Mouse (Mus musculus) CD4-positive, CD25-positive, alpha-beta regulatory T cell, adult 2 months (primary cell): ENCODE data around the gene Crb1.
"Not testable (repeated sequence)": the region's sequence is repeated elsewhere in the genome, so short reads cannot be mapped to it uniquely, and the experiment has no call there.

ENCODE experiments used
- DNase-seq: peaks from one replicate; pipeline ENCODE4 v3.0.0-alpha.2; 2012; ENCODE audit warnings: low read depth, low spot score

Gene Crb1

DNA sequence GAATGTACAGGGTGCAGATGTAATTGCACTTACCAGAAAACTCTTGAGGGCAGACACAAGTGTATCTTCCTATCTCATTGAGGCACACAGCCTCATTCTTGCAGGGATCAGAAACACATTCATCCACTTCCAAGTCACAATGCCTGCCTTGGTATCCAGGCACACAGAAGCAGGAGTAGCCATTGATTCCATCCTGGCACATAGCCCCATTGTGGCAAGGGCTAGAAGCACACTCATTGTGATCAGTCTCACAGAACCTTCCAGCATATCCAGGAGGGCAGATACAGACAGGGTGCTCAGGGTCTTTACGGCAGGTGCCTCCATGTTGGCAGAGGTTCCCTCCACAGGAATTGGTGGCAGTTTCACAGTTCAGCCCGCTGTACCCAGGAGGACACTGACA is 39.9 kb downstream of the Crb1 start:
- DNase-seq = no peak

DNA sequence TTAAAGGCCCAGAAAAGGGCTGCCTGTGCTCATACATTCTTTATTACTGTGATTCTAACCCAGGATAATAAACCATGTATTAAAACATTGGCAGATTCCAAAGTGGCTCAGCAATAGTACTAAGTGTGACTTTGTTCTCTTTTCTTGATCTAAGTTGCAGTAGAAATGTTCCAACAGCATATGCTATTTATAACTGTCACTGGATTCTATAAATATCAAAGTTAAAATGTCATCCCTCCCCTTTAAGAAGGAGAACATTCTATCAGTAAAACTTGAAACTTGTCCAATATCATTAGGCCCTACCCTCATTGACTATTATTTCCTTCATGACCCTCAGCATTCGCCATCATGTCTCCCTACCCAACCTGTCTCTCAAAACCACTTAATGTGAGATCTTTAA is 48.1 kb downstream of the Crb1 start:
- no peak for DNase-seq

DNA sequence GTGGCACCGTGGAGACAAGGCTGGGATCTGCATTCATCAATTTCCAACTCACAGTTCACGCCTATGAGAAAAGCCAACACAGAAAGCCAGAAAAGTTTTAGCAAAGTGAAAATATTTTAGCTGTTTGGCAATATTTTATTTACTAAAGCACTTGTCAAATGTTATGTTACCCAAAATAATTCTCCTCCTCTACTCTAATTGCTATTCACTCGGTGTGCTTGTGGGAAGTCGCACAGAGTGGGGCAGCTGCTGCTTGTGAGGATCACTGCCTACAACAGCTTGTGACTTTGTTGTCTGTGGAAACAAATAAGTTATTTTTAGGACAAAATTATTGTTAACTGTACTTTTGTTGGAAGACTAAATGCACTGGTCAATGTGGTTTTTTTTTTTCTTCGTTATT is 48.6 kb downstream of the Crb1 start:
- DNase-seq = no peak

DNA sequence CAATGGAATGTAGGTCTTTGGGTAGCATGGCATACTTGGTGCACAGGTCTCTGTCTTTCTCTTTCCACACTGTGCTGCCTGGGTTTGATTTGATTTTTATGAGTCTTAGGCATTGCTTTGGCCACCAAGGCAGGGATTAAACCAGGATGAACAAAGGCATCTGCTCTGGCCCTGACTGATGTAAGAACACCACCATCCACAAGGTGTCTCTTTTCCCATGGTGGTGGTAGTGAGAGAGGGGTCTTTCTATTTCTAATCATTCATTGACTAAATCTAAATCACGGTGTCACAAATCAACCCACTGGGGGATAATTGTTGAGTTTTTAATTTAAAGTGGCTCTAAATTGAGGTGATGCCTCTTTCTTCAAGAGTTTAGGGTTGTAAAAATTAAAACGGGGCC is 51.5 kb downstream of the Crb1 start:
- no peak for DNase-seq

DNA sequence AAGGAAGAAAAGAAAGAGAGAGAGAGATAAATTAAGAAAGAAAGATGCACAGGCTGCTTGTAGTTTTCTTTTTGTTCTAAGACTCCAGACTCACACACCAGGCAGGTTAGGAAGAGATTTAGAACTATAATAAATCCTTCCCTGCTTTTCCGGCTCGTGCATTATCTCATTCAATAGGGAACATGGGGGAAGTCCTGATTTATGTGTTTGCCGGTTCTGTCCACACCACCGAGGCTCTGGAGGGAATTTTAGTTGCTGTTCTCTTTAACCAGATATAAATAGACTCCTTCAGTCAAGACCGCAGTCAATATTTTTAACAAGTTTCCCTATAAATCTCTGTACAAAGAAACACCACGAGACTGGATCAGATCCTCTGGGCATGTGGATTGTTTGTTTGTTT is 57.1 kb downstream of the Crb1 start:
- no peak for DNase-seq

DNA sequence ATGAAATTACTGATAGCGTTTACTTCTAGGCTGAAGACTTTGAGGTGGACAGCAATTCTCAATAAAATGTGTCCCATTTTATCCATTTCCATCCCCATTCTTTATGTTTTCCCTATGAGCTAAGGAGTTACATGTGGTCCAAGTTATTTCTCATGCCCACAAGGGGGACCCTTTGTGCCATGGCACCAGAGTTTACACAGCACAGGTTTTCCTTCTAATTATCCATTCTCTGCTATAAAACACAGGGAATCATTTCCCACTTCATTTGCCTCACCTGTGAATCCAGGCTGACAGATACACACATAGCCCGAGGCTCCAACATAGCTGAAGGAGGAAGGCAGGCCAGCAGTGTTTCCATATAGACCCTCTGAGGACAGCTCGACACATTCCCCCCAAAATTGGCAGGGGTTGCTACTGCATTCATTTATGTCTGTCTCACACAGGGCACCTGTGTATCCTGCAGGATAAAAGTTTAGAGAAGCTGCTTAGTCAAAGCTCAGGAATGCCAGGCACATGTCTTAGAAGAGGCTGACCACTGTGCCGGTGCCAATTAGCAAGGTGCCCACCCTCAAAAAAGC is 62.5 kb downstream of the Crb1 start:
- DNase-seq = peak; percentile 5

DNA sequence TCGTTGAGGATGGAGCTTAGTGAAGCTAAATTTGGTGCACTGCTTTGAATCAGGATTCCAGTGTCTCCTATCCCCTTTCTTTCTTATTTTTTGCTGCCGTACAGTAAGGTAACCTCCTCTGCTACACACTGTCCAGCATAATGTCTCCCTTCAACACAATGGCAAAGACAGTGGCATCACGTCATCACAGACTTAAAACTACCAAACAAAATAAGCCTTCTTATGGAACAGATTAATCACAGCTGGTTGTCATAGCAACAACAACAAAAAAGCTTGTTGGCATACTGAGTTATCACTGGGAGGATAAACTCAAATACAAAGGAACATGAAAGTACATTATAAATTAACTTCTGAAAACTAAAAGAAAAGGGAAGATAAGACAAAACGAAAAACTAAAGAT is 68.0 kb downstream of the Crb1 start:
- DNase-seq = peak; percentile 2

DNA sequence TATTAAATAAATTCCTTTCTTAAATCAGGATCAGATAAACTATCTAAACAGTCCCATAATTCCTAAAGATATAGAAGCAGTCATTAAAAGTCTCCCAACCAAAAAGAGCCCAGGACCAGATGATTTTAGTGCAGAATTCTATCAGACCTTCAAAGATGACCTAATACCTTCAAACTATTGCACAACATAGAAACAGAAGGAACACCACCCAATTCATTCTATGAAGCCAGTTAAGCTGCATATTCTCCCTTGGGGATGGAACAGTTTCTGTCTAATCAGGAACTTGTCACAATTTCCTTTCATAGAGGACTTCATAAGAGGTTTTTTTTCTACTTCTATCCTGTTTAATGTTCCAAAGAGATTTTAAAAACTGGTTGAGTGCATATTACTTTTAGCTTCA is 74.4 kb downstream of the Crb1 start:
- not testable (repeated sequence) for DNase-seq

DNA sequence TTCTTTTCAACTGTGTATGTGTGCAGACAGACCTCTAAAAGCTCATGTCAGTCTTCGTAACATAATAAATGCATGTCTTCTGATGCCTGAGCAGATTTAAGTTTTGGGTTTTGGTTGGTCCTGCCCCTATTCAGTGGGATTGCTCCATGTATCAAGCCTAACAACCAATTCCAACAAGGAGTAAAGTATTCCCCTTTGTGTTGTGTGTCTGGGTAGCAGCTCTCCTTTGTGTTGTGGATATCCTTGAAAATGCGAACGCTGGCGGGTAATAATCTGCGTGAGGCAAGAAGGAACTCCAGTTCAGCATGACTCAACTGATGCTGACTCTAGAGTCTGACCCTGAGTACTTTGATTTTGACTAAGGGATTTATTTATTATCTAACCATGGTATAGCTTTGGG is 75.1 kb downstream of the Crb1 start:
- DNase-seq = no peak

DNA sequence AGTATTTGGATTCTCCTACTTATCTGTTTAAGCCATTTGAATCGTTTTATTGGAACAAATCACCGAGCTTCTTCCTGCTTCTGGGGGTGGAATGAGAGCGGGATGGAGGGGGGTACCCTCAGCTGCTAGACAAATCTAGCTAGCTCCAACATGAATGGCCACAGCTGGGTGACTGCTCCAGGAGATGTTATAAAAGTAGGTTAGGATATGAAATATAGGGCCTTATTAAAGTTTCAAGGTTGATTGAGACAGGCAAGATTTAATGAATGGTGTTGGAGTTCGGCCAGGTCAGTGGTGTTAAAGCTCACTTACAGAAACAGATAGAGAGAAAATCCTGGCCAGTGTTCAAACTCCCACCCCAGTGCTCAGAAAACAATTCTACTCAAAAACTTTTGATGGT is 84.9 kb downstream of the Crb1 start:
- DNase-seq = no peak

DNA sequence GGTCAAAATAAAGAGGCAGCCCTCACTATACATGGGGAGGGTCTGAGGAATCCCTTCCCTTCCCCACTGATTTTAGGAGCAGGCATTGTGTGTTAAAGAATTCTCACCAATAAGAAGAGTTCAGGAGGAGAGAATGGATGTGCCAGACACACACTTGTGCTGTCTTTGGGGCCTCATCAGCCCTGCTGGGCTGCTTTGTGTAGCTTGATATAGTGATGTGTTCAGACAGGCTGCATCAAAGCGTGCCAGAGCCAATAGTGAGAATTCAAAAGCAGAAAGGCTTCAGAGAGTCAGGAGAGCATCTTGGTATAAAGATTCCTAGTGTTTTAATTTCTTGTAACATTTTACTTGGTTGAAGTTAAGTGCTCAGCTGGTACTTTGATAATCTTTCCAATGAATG is 85.3 kb downstream of the Crb1 start:
- no peak for DNase-seq

DNA sequence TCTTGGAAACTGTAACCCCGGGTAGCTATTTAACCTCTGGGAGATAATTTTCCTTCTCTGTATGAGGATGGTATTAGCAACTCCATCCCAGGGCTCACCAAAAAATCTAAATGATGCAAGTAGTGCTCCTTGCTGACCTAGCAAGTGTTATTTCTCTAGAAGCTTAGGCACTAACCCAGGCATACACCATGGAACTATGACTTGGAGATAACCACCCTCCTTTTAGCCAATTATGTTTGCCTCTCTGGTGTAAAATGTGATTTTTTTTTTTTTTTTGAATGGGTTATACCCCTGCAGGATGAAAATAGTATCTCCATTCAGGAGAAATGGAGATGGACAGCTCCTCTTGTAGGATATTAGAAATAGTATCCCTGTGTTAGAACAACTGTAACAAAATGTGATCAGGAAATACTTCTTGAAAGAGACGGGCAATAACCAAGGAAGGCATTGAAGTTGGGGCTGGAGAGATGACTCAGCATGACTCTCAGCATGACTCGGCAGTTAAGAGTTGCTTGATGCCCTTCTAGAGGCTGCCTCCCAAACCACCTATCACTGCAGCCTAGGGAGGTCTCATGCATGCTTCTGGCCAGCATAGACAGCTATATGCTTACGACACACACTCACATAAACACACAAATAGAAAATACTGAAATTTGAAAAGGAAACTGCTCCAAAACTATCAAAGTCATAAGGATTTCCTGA is 100.1 kb downstream of the Crb1 start:
- no peak for DNase-seq

DNA sequence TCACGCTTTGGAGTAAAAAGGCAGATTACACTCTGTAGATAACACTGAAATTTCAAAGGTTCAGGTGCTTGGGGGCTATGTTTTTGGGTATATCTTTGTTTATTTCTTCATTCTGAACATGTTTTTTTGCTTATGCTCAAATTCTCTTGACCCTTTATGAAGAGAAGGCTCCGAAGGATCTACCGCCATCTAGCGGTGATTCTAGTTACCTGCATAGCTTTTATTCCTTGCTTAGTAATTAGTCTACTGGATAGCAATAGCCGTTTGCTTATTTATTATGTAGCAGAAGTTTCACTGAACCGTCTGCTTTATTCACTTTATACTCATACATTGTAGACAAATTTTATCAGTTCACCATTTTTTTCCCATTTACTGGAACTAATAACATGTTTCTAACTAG is 109.1 kb downstream of the Crb1 start:
- peak; percentile 83 for DNase-seq

DNA sequence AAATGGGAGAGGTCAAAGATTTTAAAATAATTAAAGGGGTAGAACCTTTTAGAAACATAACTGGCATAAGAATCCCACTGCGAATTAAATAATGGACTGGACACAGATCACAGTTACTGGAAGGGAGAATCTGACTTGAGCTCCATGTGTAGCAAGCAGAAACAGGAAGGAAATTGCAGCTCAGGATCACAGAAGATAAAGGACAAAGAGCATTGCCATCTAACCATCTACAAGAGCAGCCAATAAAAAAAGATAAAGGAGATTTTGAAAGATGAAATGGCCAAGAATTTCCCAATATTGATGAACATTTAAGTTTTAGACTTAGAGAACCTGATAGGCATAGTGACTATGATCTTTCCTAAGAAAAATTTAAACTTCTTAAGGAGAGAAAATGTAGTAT is 112.7 kb downstream of the Crb1 start:
- DNase-seq = no peak

DNA sequence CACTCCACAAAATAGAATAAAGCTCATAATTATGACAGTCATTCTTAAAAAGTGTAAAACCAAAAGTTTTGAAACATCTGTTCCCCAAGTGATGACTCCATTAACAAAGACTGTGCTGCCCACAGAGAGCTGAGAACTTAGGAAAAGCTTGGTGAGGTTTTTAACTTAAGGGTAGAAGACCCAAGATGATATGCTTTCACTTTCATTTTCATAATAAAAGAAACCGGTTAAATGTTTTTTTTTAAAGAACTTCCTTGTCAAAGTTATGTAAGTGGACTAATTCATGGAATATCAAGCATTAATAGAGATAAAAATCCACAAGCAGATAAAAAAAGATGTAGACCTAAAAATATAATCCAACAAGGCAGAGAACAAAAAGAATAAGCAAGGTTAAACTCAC is 113.7 kb downstream of the Crb1 start:
- peak; percentile 19 for DNase-seq

DNA sequence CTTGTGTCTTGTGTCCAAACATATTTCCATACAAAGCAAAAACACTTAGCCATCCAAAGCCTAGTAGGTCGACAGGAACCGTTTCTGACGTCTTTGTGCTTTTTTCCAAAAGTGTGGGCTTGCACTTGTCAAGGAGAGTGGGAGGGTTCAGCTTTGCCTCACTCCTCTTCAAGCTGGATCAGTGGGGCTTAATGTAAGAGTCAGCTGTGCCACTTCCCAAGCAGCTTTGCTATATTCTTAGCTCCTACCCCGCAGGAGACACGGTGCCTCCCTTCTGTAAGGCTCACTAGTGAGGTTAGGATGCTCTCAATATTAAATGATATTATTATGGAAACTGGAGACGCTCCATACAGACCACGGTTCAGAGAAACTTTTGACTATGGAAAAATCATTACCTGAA is 121.3 kb downstream of the Crb1 start:
- no peak for DNase-seq

DNA sequence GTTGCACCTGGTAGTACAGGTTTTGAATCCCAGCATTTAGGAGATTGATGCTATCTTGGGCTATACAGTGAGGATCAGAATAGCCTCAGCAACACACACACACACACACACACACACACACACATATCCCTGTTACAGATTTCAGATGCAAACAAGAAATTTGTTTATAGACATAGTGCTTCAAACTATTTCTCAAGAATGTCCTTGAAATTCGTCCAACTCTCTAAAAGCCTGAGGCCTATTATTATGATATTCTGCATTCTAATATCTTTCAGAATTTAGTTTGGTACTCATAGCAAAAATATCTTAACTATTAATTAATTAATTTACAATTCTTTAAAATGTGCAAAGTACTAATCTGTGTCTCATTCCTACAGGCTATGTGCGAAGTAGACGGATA is 124.9 kb downstream of the Crb1 start:
- DNase-seq = no peak

DNA sequence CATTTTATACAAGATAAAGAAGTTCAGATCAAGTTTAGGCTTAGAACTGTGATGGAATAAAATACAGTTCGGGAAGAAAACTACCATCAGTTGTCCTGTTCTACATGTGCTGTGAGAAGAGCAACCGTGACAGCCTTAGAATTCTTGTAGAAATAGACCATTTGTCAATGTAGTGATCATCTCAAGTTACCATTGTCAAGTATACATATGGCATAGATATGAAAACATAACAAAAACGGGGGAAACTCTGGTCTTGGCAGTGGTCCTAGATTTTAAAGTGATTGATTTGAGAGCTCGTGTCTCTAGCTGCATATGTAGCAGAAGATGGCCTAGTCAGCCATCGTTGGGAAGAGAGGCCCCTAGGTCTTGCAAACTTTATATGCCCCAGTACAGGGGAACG is 127.7 kb downstream of the Crb1 start:
- DNase-seq = no peak

DNA sequence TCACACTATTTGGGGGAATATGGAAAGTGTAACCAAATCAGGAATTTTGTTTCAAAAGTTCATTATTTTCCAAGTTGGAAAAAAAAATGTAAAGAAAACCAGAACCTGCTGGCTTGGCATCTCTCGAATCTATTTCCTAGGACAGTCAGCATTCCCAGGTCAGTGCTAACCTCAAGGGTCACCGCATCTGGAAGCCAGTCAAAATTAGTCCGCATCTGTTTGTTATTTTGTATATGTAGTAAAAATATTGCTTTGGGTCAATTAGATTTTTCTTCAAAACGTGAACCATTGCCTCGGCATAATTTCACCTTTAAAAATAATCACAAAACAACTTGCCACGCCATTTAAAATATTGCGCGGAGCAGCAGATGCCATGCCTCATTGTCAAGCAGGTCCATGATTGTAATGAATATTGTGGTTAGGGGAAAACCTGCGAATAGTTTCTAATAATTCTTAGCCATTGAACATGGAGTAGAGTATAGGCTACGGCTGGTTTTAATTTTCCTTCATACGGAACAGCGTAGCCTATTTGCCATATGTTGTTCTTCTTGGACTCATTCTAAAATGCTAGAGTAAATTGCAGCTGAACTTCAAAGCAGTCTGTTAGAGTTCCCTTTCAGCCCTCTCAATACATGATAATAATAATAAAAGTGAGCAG is 130.0 kb downstream of the Crb1 start:
- DNase-seq = no peak

DNA sequence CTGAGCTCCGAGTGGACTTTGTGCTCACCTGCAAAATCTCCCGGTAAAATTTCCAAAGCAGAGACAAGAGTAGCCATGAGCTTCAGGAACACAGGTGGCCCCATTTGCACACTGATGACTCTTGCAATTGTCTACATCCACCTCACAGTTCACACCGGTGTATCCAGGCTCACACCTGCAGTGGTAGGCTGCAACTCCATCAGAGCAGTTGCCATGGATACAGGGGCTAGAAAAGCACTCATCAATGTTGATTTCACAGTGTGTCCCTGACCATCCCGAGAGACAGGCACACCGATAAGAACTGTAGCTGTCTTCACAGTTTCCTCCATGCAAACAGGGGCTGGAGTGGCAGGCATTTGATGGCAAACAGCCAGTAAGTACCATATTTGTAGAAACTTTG is 140.1 kb downstream of the Crb1 start:
- DNase-seq = no peak

DNA sequence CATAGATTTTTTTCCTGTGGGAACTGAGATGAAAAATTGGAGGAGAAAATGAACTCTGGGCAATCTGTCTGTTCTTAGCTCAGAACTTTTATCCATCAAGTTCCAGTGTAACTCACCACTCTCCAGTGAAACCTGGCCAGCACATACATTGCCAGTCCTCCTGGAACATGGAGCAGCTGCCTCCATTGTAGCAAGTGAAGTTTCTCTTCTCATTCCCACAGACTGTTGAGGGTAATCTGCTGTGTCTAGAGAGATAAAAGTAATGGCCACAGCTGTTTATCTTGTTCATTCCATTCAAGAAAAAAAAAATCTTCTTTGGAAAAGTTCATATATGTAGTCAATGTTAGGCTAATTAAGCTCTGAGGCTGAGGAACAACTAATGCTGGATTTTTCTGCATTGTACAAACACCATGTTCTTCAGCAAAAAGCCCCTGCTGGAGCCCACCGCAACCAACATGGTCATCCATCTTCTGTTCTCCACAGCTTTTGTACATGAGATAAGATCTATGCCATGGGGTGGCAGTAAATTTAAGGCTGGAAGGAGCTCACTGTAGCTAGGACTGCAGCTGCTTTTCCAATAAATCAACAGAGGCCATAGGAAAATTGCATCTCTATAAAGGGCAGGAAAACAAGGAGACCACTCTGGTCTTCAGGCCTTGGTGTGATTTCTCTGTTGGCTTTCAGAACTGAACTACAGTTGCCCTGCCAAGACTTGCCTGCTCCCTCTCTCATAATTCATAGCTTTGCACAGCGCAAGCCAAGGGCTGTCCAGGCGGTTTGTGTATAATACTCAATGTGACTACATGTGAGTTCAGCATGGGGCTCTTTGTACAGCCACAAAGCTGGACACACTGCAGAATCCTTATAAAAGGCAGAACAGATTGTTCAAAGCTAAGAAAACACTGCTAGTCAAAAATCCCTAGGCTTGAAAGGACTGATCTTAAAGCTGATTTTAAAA is 142.0 kb downstream of the Crb1 start:
- no peak for DNase-seq

DNA sequence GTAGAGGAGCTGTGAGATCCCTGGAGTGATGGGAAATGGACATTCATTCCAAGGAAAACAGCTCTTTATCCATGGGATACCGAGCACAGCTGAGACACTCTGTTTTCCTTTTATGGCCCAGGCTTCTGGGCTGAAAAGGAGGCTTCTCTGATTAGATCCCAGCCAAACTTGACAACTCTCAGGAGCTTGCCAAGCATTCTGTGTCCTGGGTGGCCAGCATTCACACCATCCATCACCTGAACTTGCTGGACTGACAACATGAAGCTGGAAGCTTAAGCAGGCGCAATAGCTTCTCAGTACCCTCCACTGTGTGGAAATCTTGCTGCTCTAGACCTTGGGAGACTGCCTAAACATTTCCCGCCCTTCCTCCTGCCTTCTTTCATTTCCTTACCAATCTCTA is 144.3 kb downstream of the Crb1 start:
- DNase-seq = no peak
